Mouse (Mus musculus): ENCODE results near the gene Uba52. TPM values are rescaled to one million over a fixed set of nuclear protein-coding genes. Genes with fewer than 3 reads are reported as not detected.

Gene Uba52
- polyA plus RNA-seq, 1 experiment, result 768 TPM

DNA sequence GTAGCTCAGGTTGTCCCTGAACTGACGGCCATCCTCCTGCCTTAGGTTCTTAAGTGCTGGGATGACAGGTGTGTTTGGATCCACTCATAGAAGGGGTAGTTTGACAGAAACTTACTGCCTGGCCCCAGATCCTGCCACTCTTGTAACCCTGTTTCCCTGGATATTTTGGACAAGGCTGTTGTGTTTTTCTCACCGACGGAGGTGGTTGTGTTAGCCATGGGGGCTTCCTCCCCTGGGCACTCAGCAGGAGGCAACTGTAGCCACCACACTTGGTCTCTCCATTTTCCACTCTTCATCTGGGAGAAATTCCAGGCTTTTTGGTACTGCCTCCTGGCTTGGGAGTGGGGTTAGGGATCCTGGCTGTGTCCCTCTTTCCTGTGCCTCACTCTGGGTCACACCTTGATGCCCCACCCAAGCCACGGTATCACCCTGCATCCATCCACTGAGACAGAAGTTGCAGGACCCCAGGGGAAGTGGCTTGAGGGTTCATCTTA is 29.5 kb upstream of the Uba52 start:
- no peak for TF ChIP-seq POLR2A (IDR thresholded peaks at IDR 0.05; ENCODE audit: control insufficient read depth, low read depth, low read length)
- no peak for TF ChIP-seq CTCF (IDR thresholded peaks at IDR 0.05; ENCODE audit: control insufficient read depth, insufficient read depth, insufficient replicate concordance, low read depth, low read length)
- H3K4me1 ChIP-seq (ENCODE audit: control insufficient read depth, insufficient read depth, low read length), result peaks cover 10% of the 10 kb centered on the region
- no peaks in the 10 kb centered on the region for H3K27me3 ChIP-seq (ENCODE audit: control insufficient read depth, insufficient read depth, low read length)
- no peaks in the 10 kb centered on the region for H3K36me3 ChIP-seq (ENCODE audit: control insufficient read depth, insufficient read depth, low read length)
- peak overlapping the region; percentile 90 for H3K4me3 ChIP-seq (ENCODE audit: control insufficient read depth, low read depth, low read length)
- peak overlapping the region; percentile 91 for H3K27ac ChIP-seq (ENCODE audit: control insufficient read depth, insufficient read depth, low read depth, low read length)

DNA sequence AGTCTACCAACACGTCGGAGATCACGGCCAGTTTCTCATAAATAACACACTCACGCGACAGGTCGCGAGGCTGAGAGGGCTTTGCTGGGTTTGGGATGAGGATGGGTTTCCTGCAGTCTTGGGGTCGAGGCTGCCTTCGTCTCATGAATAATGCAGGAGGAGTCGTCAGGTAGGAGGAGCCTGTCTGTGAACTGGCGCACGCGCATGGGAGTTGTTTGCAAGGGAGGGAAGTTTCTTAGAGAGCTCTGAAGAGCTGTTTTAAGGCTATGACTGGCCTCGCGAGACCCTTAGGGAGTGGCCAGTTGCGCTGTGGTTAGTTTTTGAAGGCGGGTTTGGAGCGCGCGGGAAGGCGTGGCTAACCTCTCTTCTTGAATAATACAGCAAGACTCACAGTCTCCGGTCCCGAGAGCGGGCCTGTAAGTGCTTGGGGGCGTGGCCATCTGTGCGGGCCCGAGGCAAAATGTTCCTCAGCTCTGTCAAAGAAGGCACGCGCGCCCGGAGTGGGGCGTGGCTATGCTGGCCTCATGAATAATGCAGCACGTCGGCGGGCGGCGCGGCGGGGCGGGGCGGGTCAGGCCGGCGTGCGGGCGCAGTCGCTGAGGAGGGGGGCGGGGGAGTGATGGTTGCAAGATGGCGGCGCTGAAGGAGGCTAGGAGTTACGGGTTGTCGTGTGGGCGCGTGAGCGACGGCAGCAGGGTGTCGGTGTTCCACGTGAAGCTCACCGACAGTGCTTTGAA is 28.6 kb upstream of the Uba52 start, which contains the start of gene Ell:
TSS of gene Ell (plus strand) at position 381 of the 737 bp plus-strand sequence.
- Histone ChIP-seq H3K27ac (ENCODE audit: control insufficient read depth, insufficient read depth, low read depth, low read length) (peak within 1 kb of the TSS; percentile 98), H3K4me3 (ENCODE audit: control insufficient read depth, low read depth, low read length) (peak within 1 kb of the TSS; percentile 90), H3K4me1 (ENCODE audit: control insufficient read depth, insufficient read depth, low read length) (peaks cover 10% of the 10 kb centered on the region), H3K27me3 (ENCODE audit: control insufficient read depth, insufficient read depth, low read length) (no peaks in the 10 kb centered on the region), H3K36me3 (ENCODE audit: control insufficient read depth, insufficient read depth, low read length) (no peaks in the 10 kb centered on the region; the same call in 1 of the 2 replicates)
- TF ChIP-seq POLR2A (IDR thresholded peaks at IDR 0.05; ENCODE audit: control insufficient read depth, low read depth, low read length) (peak; percentile 86), CTCF (IDR thresholded peaks at IDR 0.05; ENCODE audit: control insufficient read depth, insufficient read depth, insufficient replicate concordance, low read depth, low read length) (0 out of 2 replicates have a peak, but pooled peaks have one; percentile 2)

DNA sequence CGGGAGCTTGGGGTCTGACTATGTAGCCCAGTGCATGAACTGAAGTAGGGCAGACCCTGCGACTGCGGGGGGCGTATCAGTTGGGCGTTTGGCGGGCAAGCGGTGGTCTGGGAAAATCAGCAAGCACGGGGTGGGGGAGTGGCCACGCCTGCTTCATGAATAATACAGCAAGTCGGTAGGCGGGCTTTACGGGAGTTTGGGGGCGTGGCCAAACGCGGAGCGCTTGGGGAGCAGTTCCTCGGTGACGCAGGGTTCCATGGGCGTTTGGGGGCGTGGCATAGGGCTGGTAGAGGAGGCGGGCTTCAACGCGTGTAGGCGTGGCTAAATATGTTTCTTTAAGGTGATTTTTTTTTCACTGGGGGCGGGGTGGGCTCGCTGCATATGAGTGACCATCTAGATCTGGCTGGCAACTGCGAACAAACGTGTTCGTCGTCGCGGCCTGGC is 28.1 kb upstream of the Uba52 start:
- TF ChIP-seq POLR2A (IDR thresholded peaks at IDR 0.05; ENCODE audit: control insufficient read depth, low read depth, low read length), result peak; percentile 21
- TF ChIP-seq CTCF (IDR thresholded peaks at IDR 0.05; ENCODE audit: control insufficient read depth, insufficient read depth, insufficient replicate concordance, low read depth, low read length), result no peak

DNA sequence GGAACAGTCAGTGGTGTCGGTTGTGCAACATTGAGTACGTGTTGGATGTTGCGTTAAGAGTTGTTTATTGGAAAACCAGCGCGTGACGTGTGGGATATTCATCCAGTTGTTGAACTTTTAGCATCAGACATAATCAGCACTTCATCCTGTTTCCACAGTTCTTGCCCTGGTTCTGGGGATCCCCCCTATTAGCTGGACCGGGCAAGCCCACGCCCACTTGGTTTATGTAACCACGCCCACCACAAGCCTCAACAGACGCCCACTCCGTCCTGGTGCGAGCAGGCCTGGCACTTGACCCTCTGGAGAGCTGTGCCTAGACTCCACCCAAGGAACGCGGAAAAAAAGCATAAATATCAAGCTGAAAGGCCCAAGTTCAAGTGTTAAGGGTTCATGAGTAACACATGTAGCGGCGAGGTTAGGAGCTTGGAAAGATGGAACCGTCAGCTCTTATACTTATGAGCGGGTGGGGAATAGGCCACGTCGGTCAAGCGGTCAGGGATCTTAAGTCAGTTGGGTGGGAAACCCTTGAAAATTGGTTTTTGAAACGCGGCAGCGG is 27.5 kb upstream of the Uba52 start:
- peak overlapping the region; percentile 98 for H3K27ac ChIP-seq (ENCODE audit: control insufficient read depth, insufficient read depth, low read depth, low read length)
- H3K27me3 ChIP-seq (ENCODE audit: control insufficient read depth, insufficient read depth, low read length), result no peaks in the 10 kb centered on the region
- peaks cover 10% of the 10 kb centered on the region for H3K4me1 ChIP-seq (ENCODE audit: control insufficient read depth, insufficient read depth, low read length)
- no peaks in the 10 kb centered on the region; the same call in 1 of the 2 replicates for H3K36me3 ChIP-seq (ENCODE audit: control insufficient read depth, insufficient read depth, low read length)
- H3K4me3 ChIP-seq (ENCODE audit: control insufficient read depth, low read depth, low read length), result peak overlapping the region; percentile 90
- TF ChIP-seq CTCF (IDR thresholded peaks at IDR 0.05; ENCODE audit: control insufficient read depth, insufficient read depth, insufficient replicate concordance, low read depth, low read length) (no peak), POLR2A (IDR thresholded peaks at IDR 0.05; ENCODE audit: control insufficient read depth, low read depth, low read length) (peak; percentile 22; the same call in 1 of the 2 replicates)

More for the DNA sequence above, 28.1 kb upstream of the Uba52 start:
- H3K27me3 ChIP-seq (ENCODE audit: control insufficient read depth, insufficient read depth, low read length), result no peaks in the 10 kb centered on the region
- H3K27ac ChIP-seq (ENCODE audit: control insufficient read depth, insufficient read depth, low read depth, low read length), result peak overlapping the region; percentile 98
- H3K4me3 ChIP-seq (ENCODE audit: control insufficient read depth, low read depth, low read length), result peak overlapping the region; percentile 90
- H3K36me3 ChIP-seq (ENCODE audit: control insufficient read depth, insufficient read depth, low read length), result no peaks in the 10 kb centered on the region; the same call in 1 of the 2 replicates
- H3K4me1 ChIP-seq (ENCODE audit: control insufficient read depth, insufficient read depth, low read length), result peaks cover 10% of the 10 kb centered on the region

- Histone ChIP-seq H3K27ac (ENCODE audit: control insufficient read depth, insufficient read depth, low read depth, low read length) (no peak overlapping the region), H3K4me1 (ENCODE audit: control insufficient read depth, insufficient read depth, low read length) (peaks cover 10% of the 10 kb centered on the region), H3K27me3 (ENCODE audit: control insufficient read depth, insufficient read depth, low read length) (no peaks in the 10 kb centered on the region), H3K4me3 (ENCODE audit: control insufficient read depth, low read depth, low read length) (no peak overlapping the region), H3K36me3 (ENCODE audit: control insufficient read depth, insufficient read depth, low read length) (peaks cover 1% of the 10 kb centered on the region)
- TF ChIP-seq CTCF (IDR thresholded peaks at IDR 0.05; ENCODE audit: control insufficient read depth, insufficient read depth, insufficient replicate concordance, low read depth, low read length), result no peak
- TF ChIP-seq POLR2A (IDR thresholded peaks at IDR 0.05; ENCODE audit: control insufficient read depth, low read depth, low read length), result no peak
These were observed 25.1 kb upstream of the Uba52 start for GRCm38 (mm10) chr8:70535701-70536100.

- H3K27ac ChIP-seq (ENCODE audit: control insufficient read depth, insufficient read depth, low read depth, low read length), result no peak overlapping the region
- TF ChIP-seq POLR2A (IDR thresholded peaks at IDR 0.05; ENCODE audit: control insufficient read depth, low read depth, low read length) (no peak), CTCF (IDR thresholded peaks at IDR 0.05; ENCODE audit: control insufficient read depth, insufficient read depth, insufficient replicate concordance, low read depth, low read length) (no peak)
- no peak overlapping the region for H3K4me3 ChIP-seq (ENCODE audit: control insufficient read depth, low read depth, low read length)
- H3K4me1 ChIP-seq (ENCODE audit: control insufficient read depth, insufficient read depth, low read length), result peaks cover 7% of the 10 kb centered on the region
- H3K27me3 ChIP-seq (ENCODE audit: control insufficient read depth, insufficient read depth, low read length), result no peaks in the 10 kb centered on the region
- H3K36me3 ChIP-seq (ENCODE audit: control insufficient read depth, insufficient read depth, low read length), result peaks cover 1% of the 10 kb centered on the region
These were observed 24.6 kb upstream of the Uba52 start for GRCm38 (mm10) chr8:70535221-70535620.

DNA sequence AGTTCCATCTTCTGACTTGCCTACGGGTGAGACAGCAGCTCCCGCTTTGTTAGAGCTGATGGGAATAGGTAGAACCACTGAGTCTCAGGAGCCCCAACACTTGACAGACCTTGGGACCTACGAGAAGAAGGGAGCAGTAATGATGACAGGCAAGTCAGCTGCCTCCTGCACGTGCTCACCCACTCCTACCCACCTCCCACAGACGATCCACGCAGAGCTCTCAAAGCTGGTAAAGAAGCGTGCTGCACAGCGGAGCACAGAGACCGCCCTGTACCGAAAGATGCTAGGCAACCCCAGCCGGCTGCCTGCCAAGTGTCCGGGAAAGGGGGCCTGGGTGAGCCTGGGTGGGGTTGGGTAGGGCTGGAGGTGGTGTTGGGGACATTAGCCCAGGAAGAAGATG is 23.7 kb upstream of the Uba52 start:
- TF ChIP-seq POLR2A (IDR thresholded peaks at IDR 0.05; ENCODE audit: control insufficient read depth, low read depth, low read length) (no peak), CTCF (IDR thresholded peaks at IDR 0.05; ENCODE audit: control insufficient read depth, insufficient read depth, insufficient replicate concordance, low read depth, low read length) (no peak)
- H3K27me3 ChIP-seq (ENCODE audit: control insufficient read depth, insufficient read depth, low read length), result no peaks in the 10 kb centered on the region
- no peak overlapping the region for H3K4me3 ChIP-seq (ENCODE audit: control insufficient read depth, low read depth, low read length)
- no peak overlapping the region for H3K27ac ChIP-seq (ENCODE audit: control insufficient read depth, insufficient read depth, low read depth, low read length)
- H3K36me3 ChIP-seq (ENCODE audit: control insufficient read depth, insufficient read depth, low read length), result peaks cover 1% of the 10 kb centered on the region
- H3K4me1 ChIP-seq (ENCODE audit: control insufficient read depth, insufficient read depth, low read length), result peaks cover 7% of the 10 kb centered on the region; the same call in 1 of the 2 replicates

All from testis, adult 2 months (tissue).